Mouse (Mus musculus): ENCODE results near the gene Klra17. TPM values are rescaled to one million over a fixed set of nuclear protein-coding genes. Genes with fewer than 3 reads are reported as not detected.
"Not testable (repeated sequence)": the region's sequence is repeated elsewhere in the genome, so short reads cannot be mapped to it uniquely, and the experiment has no call there.

The Klra17 gene
- polyA plus RNA-seq (2015; fragmentation: Nextera tagmentation; extraction: Ambion mirVana) = not detected in 2 replicates

DNA sequence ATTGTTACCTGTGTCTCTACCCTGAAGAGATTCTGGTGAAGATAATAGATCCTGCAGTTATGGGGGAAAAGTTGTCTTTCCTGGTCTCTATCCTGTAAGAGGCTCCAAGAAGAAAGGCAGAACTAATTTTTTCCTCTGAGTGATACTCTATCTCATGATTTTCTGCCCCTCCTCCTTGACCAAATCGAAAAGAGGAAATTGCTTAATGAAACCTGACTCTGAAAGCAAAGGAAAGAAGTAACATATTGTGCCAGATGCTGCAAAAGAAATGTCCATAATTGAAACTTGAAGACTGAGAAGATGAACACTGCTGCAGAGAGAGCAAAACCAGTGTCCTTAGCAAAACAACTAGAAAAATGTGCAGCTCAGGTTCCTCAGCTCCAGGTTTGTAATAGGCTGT, at the start of gene Klra17:
Gene Klra17, minus strand, starts transcription at position 124 of the 400 bp plus-strand sequence.
- Histone ChIP-seq H3K4me1 (no peaks in the 10 kb centered on the region), H3K9me3 (peaks cover 26% of the 10 kb centered on the region), H3K4me3 (no peak within 1 kb of the TSS), H3K4me2 (no peak within 1 kb of the TSS), H3K36me3 (no peaks in the 10 kb centered on the region), H3K9ac (no peak within 1 kb of the TSS), H3K27ac (replicated peaks) (no peak within 1 kb of the TSS), H3K27me3 (replicated peaks) (no peaks in the 10 kb centered on the region)
- 56% methylated on average over 1 of the region's 1 CpGs for WGBS
- ATAC-seq (ENCODE audit: extremely low read depth, insufficient number of reproducible peaks, low FRiP score, low TSS enrichment) = no peak

DNA sequence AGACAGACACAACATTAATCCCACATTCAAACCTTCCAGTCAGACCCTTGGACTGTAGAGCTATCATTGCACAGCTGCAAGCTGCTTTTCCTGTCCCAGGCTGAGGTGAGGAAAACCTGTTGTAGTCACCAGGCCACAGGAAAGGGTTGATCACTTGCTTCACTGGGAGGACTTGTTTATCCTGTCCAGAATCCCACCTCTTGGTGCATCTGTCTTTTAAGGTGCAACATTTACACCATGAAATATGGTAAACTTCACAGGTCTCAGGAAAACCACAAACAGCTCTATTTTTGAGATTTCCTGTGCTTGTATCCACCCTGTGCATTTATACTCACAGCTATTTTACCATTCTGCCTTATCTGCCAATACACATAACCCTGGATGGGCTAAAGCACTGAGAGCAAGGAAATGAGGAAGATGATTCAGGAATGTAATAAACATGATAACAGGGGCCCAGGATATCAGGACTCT, 41.0 kb upstream of the Klra17 start, which contains the start of gene Klra5:
Gene Klra5, minus strand, starts transcription at position 175 of the 471 bp plus-strand sequence.
- H3K4me3 ChIP-seq; H3K36me3 ChIP-seq; H3K27me3 ChIP-seq (replicated peaks); H3K9ac ChIP-seq; H3K4me2 ChIP-seq; H3K4me1 ChIP-seq; ATAC-seq (ENCODE audit: extremely low read depth, insufficient number of reproducible peaks, low FRiP score, low TSS enrichment); H3K27ac ChIP-seq (replicated peaks): not testable (repeated sequence)
- H3K9me3 ChIP-seq = peaks cover 54% of the 10 kb centered on the region

DNA sequence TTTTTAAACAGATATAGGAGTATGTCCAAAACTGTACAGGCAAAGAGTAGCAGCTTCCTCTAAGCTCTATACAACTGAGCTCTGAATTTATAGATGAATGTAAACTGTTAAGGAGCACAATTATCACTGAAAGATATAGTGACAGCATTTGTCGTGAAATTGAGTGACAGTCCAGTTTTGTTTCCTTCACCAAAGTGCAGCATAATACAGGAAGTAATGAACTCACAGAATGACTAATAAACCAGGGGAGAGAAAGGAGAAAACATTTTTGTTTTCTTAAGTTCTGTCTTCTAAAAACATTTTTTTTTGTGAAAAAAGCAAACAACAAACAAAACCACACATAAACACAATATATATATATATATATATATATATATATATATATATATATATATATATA, 40.5 kb upstream of the Klra17 start:
- Histone ChIP-seq H3K4me3 (no peak overlapping the region), H3K4me1 (no peaks in the 10 kb centered on the region), H3K9ac (no peak overlapping the region), H3K4me2 (no peak overlapping the region), H3K27ac (replicated peaks) (no peak overlapping the region), H3K9me3 (peaks cover 53% of the 10 kb centered on the region; the same call in 1 of the 2 replicates), H3K27me3 (replicated peaks) (no peaks in the 10 kb centered on the region), H3K36me3 (no peaks in the 10 kb centered on the region)
- ATAC-seq (ENCODE audit: extremely low read depth, insufficient number of reproducible peaks, low FRiP score, low TSS enrichment) = no peak
- 55% methylated on average over 1 of the region's 1 CpGs for WGBS

DNA sequence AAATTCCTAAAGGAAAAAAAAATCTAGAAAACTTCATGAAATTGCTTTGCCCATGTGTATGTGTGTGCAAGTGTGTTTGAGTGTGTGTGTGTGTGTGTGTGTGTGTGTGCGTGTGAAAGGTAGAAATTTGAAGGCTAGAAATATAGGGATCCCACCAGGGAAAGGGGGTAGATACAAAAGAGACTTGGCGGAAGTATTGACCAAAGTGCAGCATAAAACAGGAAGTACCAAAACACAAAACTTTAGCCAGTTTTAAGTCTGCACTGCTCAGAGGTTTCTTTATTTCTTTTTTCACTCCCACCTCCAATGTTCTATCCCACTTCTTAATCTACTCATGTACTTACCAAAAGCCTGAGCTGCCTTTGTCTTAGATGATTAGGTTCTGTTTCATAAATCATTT, 6.1 kb upstream of the Klra17 start:
- ATAC-seq (ENCODE audit: extremely low read depth, insufficient number of reproducible peaks, low FRiP score, low TSS enrichment) = no peak
- no peak overlapping the region for H3K4me3 ChIP-seq
- H3K9me3 ChIP-seq = peaks cover 26% of the 10 kb centered on the region
- no peak overlapping the region for H3K27ac ChIP-seq (replicated peaks)
- H3K4me1 ChIP-seq = no peaks in the 10 kb centered on the region
- H3K27me3 ChIP-seq (replicated peaks) = no peaks in the 10 kb centered on the region
- H3K9ac ChIP-seq = no peak overlapping the region
- H3K36me3 ChIP-seq = no peaks in the 10 kb centered on the region
- no peak overlapping the region for H3K4me2 ChIP-seq
- WGBS = 83% methylated on average over 2 of the region's 2 CpGs

DNA sequence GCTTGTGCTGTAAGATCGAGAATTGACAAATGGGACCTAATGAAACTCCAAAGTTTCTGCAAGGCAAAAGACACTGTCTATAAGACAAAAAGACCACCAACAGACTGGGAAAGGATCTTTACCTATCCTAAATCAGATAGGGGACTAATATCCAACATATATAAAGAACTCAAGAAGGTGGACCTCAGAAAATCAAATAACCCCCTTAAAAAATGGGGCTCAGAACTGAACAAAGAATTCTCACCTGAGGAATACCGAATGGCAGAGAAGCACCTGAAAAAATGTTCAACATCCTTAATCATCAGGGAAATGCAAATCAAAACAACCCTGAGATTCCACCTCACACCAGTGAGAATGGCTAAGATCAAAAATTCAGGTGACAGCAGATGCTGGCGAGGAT, 14.1 kb downstream of the Klra17 start, which contains the start of gene Gm17631:
Gene Gm17631, plus strand, starts transcription at position 301 of the 400 bp plus-strand sequence.
- not testable (repeated sequence) for H3K4me2 ChIP-seq

DNA sequence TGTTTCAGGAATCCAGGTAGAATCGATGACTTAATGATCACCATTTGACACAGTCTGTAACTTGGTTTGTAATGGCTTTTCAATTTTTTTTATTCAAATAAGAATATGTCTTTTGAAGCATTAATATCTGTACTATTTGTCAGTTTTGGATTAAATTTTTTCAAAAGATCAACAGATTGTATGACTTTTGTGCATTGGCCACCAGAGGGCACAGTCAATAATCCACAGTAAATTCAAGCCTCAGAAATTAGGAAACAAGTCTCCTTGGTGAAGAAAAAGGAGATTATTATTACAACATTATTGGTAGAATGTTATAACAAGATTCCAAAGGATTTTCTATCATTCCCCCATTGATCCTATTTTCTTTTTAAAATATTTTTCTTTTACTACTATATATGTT, 50.9 kb downstream of the Klra17 start:
- Histone ChIP-seq H3K4me1 (no peaks in the 10 kb centered on the region), H3K4me3 (no peak overlapping the region), H3K27me3 (replicated peaks) (no peaks in the 10 kb centered on the region), H3K27ac (replicated peaks) (no peak overlapping the region), H3K9me3 (peaks cover 9% of the 10 kb centered on the region; the same call in 1 of the 2 replicates), H3K4me2 (no peak overlapping the region), H3K36me3 (no peaks in the 10 kb centered on the region), H3K9ac (no peak overlapping the region)
- 60% methylated on average over 1 of the region's 1 CpGs for WGBS
- ATAC-seq (ENCODE audit: extremely low read depth, insufficient number of reproducible peaks, low FRiP score, low TSS enrichment) = no peak

More for the DNA sequence above, 14.1 kb downstream of the Klra17 start, which contains the start of gene Gm17631:
- peaks cover 21% of the 10 kb centered on the region for H3K9me3 ChIP-seq
- not testable (repeated sequence) for H3K36me3 ChIP-seq; H3K9ac ChIP-seq; H3K27ac ChIP-seq (replicated peaks); H3K27me3 ChIP-seq (replicated peaks); H3K4me3 ChIP-seq; ATAC-seq (ENCODE audit: extremely low read depth, insufficient number of reproducible peaks, low FRiP score, low TSS enrichment); H3K4me1 ChIP-seq
- WGBS = no CpG with 5 or more reads among the region's 3 CpGs

DNA sequence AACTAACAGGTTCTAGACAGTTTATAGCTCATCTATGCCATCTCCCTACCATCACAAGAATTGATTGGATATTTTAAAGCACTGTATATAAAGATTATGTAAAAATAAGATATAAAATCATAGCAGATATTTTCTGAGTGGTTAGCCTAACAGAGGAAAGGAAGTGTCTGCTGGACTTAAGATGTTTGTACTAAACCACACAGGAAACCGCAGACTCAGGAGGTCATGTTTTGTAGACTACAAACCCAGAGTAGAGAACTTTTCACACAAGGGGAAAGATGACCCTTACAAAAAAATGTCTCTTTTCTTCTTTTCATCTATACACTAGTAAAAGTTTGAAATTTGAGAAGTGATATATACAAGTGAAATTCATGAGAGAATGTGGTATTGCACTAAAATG, 52.5 kb downstream of the Klra17 start:
- H3K27me3 ChIP-seq (replicated peaks) = no peaks in the 10 kb centered on the region
- 73% methylated on average over 1 of the region's 1 CpGs for WGBS
- H3K4me1 ChIP-seq = no peaks in the 10 kb centered on the region
- H3K27ac ChIP-seq (replicated peaks) = no peak overlapping the region
- no peak overlapping the region for H3K4me2 ChIP-seq
- no peaks in the 10 kb centered on the region for H3K36me3 ChIP-seq
- H3K9me3 ChIP-seq = peaks cover 9% of the 10 kb centered on the region; the same call in 1 of the 2 replicates
- H3K4me3 ChIP-seq = no peak overlapping the region
- no peak for ATAC-seq (ENCODE audit: extremely low read depth, insufficient number of reproducible peaks, low FRiP score, low TSS enrichment)
- no peak overlapping the region for H3K9ac ChIP-seq

DNA sequence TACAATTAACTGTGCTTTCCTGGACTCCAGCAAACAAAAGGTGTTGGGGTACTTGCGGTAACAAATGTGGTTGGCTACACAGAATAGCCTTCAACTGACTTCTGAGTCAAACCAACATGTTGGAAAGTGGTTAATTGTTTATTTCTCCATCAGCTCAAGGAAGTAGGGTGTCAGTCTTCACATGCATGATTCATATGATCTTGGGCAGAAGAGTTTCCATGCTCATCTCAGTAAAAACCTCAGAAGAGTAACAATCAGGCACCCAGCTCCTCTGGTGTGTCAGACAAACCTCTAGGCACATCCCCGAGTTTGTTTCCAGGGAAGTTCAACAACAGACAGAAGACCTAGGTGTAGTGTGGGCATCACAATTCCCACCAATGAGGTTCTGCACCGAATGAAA, 58.7 kb downstream of the Klra17 start:
- H3K9me3 ChIP-seq = peaks cover 2% of the 10 kb centered on the region; the same call in 1 of the 2 replicates
- no peaks in the 10 kb centered on the region for H3K36me3 ChIP-seq
- no peak overlapping the region for H3K4me2 ChIP-seq
- H3K27me3 ChIP-seq (replicated peaks) = no peaks in the 10 kb centered on the region
- H3K4me1 ChIP-seq = no peaks in the 10 kb centered on the region
- H3K4me3 ChIP-seq = no peak overlapping the region
- WGBS = 46% methylated on average over 3 of the region's 3 CpGs
- no peak overlapping the region for H3K27ac ChIP-seq (replicated peaks)
- ATAC-seq (ENCODE audit: extremely low read depth, insufficient number of reproducible peaks, low FRiP score, low TSS enrichment) = no peak
- no peak overlapping the region for H3K9ac ChIP-seq

DNA sequence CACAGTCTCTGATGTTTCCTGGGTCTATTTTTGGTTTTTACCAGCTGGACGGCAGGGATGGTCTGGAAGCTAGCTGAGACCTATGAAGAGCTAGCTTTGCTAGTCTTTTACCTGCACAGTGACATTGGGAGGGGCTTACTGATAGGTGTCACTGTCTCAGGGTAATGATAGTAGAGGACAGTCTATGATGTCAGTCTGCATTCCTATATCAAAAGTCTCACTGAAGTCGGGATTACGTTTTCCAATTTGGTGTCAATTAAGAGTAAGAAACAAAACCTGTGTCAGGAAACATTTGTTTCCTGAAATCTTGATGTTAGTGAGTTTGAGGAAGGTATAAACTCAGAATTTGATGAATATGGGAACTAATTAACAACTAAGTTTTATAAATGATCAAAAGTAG, 92.3 kb downstream of the Klra17 start, which contains the start of gene Gm156:
Gene Gm156, minus strand, starts transcription at position 101 of the 400 bp plus-strand sequence.
- not testable (repeated sequence) for H3K36me3 ChIP-seq

More for the DNA sequence above, 92.3 kb downstream of the Klra17 start, which contains the start of gene Gm156:
- not testable (repeated sequence) for H3K4me2 ChIP-seq; ATAC-seq (ENCODE audit: extremely low read depth, insufficient number of reproducible peaks, low FRiP score, low TSS enrichment); H3K4me1 ChIP-seq; H3K27ac ChIP-seq (replicated peaks); H3K9me3 ChIP-seq; H3K9ac ChIP-seq; H3K27me3 ChIP-seq (replicated peaks); H3K4me3 ChIP-seq
- WGBS = 73% methylated on average over 3 of the region's 3 CpGs

Other genes with a start within 250 kb of the Klra17 start
- gene Klrc3, start 233.3 kb downstream of the Klra17 start, polyA plus RNA-seq (2015; fragmentation: Nextera tagmentation; extraction: Ambion mirVana) = not detected in 2 replicates
- gene Klrc2, start 216.0 kb downstream of the Klra17 start, polyA plus RNA-seq (2015; fragmentation: Nextera tagmentation; extraction: Ambion mirVana) = not detected in 2 replicates
- not detected in 2 replicates for gene Klrc1, start 197.7 kb downstream of the Klra17 start, polyA plus RNA-seq (2015; fragmentation: Nextera tagmentation; extraction: Ambion mirVana)
- gene Klri1, start 159.5 kb downstream of the Klra17 start, polyA plus RNA-seq (2015; fragmentation: Nextera tagmentation; extraction: Ambion mirVana) = not detected in 2 replicates
- not detected in 2 replicates for gene Klri2, start 136.2 kb downstream of the Klra17 start, polyA plus RNA-seq (2015; fragmentation: Nextera tagmentation; extraction: Ambion mirVana)
- gene Gm156, start 92.4 kb downstream of the Klra17 start, polyA plus RNA-seq (2015; fragmentation: Nextera tagmentation; extraction: Ambion mirVana) = not detected in 2 replicates
- not detected in 2 replicates for gene Gm17631, start 14.0 kb downstream of the Klra17 start, polyA plus RNA-seq (2015; fragmentation: Nextera tagmentation; extraction: Ambion mirVana)
- not detected in 2 replicates for gene Klra5, start 41.0 kb upstream of the Klra17 start, polyA plus RNA-seq (2015; fragmentation: Nextera tagmentation; extraction: Ambion mirVana)
- gene Klra6, start 150.3 kb upstream of the Klra17 start, polyA plus RNA-seq (2015; fragmentation: Nextera tagmentation; extraction: Ambion mirVana) = not detected in 2 replicates
- gene Klra4, start 190.6 kb upstream of the Klra17 start, polyA plus RNA-seq (2015; fragmentation: Nextera tagmentation; extraction: Ambion mirVana) = not detected in 2 replicates